Mouse (Mus musculus): ENCODE results near the gene Fcer1g.
A peak's percentile ranks its signal among the peaks of the same experiment; 100 is the strongest.

- peak; percentile 55; the same call in 1 of the 2 replicates for TF ChIP-seq POLR2A (IDR thresholded peaks at IDR 0.05; ENCODE audit: borderline replicate concordance, extremely low read depth, low read depth, low read length)
- no peak for TF ChIP-seq CTCF (IDR thresholded peaks at IDR 0.05; ENCODE audit: insufficient read depth, low read length)
Observed at GRCm38 (mm10) chr1:171222238-171223155, 11.7 kb downstream of the Fcer1g start, which contains the start of gene Tomm40l.
